Mouse (Mus musculus) embryonic fibroblast, embryonic 13.5 days (primary cell): Measurements from ENCODE around the gene Tapbpl. TPM values are rescaled to one million over a fixed set of nuclear protein-coding genes. Genes with fewer than 3 reads are reported as not detected.
A peak's percentile ranks its signal among the peaks of the same experiment; 100 is the strongest.

Experiments used
- H3K27ac ChIP-seq: 2 replicates; pipeline ENCODE4 v1.5.1; 2012; ENCODE audit warnings: low read length, control low read depth, inconsistent platforms; ENCODE audit not compliant: insufficient read depth
- H3K4me1 ChIP-seq: 2 replicates; pipeline ENCODE4 v1.6.1; 2011; ENCODE audit warnings: low read length; ENCODE audit not compliant: control insufficient read depth, insufficient read depth
- H3K4me3 ChIP-seq: 2 replicates; pipeline ENCODE4 v1.5.1; 2011; ENCODE audit warnings: mild to moderate bottlenecking, control low read depth, low read length; ENCODE audit not compliant: insufficient read depth
- CTCF ChIP-seq: IDR thresholded peaks from 2 replicates; pipeline ENCODE4 v1.5.1; 2011; ENCODE audit warnings: mild to moderate bottlenecking, control low read depth, low read length, moderate library complexity, borderline replicate concordance; ENCODE audit not compliant: insufficient read depth
- POLR2A ChIP-seq: IDR thresholded peaks from 2 replicates; pipeline ENCODE4 v1.6.1; 2011; ENCODE audit warnings: low read depth, mild to moderate bottlenecking, control low read depth, low read length, moderate library complexity
- polyA plus RNA-seq: library from polyadenylated mRNA; stranded (reverse); fragments of >200 nt; gene quantifications from 2 replicates; pipeline ENCODE4 v1.2.4, GENCODE M21; 2011; ENCODE audit warnings: low read depth; ENCODE audit not compliant: missing spikeins, insufficient read length

Tapbpl gene
- polyA plus RNA-seq, 1 experiment = 6.3 TPM

DNA sequence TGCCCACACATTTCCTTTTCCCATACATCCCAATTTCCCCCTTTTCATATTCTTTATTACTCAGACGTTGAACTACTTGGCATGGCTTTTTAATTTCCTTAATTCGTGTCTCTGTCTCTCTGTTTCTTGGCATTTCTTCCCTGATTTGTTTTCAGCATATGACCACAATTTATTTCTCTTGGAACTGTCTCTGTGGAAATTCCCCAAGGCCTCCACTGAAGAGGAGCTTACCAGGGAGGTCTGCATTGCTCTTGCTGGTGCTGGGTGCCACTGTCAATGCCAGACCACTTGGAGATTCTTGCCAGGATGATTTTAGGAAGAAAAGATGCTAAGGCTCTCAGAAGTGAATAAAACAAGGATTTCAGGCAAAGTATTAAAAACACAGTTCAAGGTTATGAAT lies 19.0 kb downstream of the Tapbpl start:
- H3K4me3 ChIP-seq = no peak overlapping the region
- TF ChIP-seq CTCF (no peak), POLR2A (no peak)
- no peaks in the 10 kb centered on the region for H3K4me1 ChIP-seq
- H3K27ac ChIP-seq = no peak overlapping the region

DNA sequence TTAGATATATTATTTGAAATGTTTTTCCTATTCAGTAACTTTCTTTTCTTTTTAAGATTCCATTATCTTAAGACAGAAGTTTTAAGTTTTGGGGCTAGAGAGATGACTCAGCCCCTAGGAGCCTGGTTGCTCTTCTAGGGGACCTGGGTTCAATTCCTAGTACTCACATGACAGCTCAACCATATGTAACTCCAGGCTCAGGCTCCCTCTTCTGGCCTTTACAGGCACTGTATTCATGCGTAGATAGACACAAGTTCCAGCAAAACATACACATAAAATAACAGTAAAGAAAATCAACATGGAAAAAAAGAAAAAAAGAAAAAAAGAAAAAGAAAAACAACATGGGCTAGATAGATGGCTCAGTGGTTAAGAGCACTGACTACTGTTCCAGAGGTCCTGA lies 21.2 kb downstream of the Tapbpl start:
- Histone ChIP-seq H3K27ac (no peak overlapping the region), H3K4me1 (no peaks in the 10 kb centered on the region), H3K4me3 (no peak overlapping the region)
- TF ChIP-seq CTCF (no peak), POLR2A (no peak)

DNA sequence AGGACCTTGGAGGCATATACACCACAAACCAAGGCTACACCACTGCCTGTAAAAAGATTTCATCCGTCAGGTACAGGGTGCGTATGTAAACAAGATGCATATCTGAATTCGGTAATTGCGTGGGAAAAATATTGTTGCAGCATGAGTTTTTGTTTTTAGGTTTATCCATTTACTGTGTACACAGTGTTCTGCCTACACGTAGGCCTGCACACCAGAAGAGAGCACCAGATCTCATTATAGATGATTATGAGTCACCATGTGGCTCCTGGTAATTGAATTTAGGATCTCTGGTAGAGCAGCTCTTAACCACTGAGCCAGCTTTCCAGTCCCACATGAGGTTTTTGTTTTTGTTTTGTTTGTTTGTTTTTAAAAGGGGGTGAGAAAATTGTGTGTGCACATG lies 34.5 kb downstream of the Tapbpl start:
- no peak for TF ChIP-seq POLR2A
- TF ChIP-seq CTCF = no peak
- Histone ChIP-seq H3K4me1 (no peaks in the 10 kb centered on the region), H3K27ac (no peak overlapping the region), H3K4me3 (no peak overlapping the region)

DNA sequence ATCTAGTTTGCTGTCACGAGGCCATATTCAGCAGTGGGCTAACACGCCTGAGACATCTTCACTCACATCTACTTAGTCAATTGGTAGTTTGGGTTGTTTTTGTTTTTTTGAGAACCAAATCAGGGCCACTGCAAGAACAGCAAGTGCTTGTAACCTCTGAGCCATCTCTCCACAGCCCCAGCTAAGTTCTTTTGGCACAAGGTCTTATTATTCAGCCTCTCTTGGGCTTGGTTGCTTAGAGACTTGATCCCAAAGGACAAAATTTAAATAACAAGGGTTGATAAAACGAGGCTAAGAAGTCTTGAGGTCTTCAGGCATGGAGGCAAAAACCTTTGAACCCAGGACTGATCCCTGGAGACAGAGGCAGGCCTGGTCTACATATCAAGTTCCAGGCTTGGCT lies 35.4 kb downstream of the Tapbpl start:
- Histone ChIP-seq H3K4me3 (no peak overlapping the region), H3K27ac (no peak overlapping the region), H3K4me1 (no peaks in the 10 kb centered on the region)
- TF ChIP-seq POLR2A = no peak
- no peak for TF ChIP-seq CTCF

DNA sequence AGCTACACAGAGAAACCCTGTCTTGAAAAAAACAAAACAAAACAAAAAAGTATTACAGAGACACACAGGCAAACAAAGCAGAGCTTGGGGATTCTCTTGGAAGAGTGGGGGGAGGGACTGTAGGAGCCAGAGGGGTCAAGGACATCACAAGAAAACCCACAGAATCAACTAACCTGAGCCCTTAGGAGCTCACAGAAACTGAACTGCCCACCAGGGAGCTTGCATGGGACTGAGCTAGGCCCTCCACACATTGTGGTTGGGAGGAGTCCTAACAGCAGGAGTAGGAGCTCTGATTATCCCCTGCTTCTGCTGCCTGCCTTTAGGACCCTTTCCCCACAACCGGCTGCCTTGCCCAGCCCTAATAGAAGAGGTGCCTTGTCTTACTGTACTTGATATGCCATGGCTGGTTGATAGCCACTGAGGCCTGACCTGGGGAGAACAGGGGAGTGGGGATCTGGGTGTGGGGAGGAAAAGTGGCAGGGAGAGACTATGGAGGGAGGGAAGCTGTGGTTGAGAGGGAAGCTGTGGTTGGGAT lies 36.1 kb downstream of the Tapbpl start:
- Histone ChIP-seq H3K4me1 (no peaks in the 10 kb centered on the region), H3K27ac (no peak overlapping the region), H3K4me3 (no peak overlapping the region)
- TF ChIP-seq CTCF (no peak), POLR2A (peak; percentile 21; the same call in 1 of the 2 replicates)

DNA sequence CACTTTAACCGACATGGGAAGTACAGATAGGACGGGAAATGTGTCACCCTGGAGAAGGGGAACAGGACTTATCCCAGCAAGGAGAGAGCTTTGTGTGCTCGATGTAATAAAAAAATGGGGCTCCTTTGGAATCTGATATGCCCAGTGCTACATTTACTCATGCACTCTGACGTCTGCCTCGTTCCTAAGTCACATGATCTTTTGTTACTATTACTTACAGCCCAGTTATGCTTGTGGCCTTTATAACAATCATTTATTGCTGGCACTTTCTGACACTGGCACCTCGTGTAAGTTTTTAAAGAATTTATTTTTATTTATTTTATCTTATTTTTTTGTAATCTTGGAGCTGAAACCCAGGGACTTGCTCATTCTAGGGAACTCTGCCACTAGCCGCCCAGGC lies 38.3 kb downstream of the Tapbpl start:
- H3K4me1 ChIP-seq = no peaks in the 10 kb centered on the region
- no peak overlapping the region for H3K27ac ChIP-seq
- peak overlapping the region; percentile 73; the same call in 1 of the 2 replicates for H3K4me3 ChIP-seq
- TF ChIP-seq CTCF = no peak
- no peak for TF ChIP-seq POLR2A

DNA sequence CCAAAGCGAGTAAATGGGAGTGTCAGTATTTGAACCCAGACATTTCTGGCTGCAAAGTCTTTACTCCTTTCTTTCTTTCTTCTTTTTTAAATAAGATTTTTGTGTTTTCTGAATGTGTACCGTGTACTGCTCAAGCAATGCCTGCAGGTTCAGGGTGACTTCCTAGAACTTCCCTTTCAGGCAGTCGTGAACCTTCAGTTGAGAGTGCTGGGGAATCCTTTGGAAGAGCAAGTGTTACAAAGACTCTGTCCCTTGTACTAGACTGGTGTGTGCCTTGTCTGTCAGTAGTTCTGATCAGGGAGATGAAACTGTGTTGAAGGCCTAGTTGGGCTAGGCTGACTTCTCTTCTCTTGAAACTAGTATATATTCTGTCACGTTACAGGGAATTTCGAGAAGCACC lies 38.8 kb downstream of the Tapbpl start:
- peak overlapping the region; percentile 98 for H3K27ac ChIP-seq
- no peaks in the 10 kb centered on the region for H3K4me1 ChIP-seq
- H3K4me3 ChIP-seq = peak overlapping the region; percentile 73
- TF ChIP-seq POLR2A (no peak), CTCF (no peak)

DNA sequence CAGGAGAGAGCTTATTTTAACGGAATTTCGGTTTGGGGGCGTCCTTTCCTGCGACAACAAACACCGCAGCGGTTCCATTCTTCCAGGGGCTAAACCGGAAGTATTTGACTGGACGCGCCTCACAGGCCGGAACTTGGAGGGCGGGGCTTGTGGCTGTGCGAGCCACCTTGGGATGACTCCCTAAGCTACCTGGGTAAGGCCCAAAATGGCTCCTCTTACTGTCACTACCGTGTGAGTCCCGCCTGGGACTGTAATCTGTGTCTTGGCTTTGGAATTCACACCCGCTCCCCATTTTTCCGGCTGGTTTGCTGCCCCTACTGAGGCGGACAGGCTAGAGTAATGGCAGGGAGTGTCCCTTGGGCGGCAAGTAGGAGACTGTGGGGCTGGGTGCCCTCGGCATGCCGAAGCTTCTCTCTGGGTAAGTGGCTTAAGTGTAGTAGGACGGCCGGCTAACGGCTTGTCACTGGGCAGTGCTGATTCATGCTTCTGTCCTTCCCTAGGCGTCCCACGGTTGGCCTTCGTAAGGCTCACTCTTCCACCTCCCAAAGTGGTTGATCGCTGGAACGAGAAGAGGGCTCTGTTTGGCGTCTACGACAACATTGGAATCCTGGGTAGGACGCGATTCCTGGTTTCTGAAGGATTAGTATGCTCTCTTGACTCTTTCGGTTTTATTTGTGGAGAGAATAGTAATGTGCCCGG lies 39.5 kb downstream of the Tapbpl start:
- H3K4me3 ChIP-seq = peak overlapping the region; percentile 73
- TF ChIP-seq CTCF (no peak), POLR2A (peak; percentile 32)
- H3K4me1 ChIP-seq = no peaks in the 10 kb centered on the region

DNA sequence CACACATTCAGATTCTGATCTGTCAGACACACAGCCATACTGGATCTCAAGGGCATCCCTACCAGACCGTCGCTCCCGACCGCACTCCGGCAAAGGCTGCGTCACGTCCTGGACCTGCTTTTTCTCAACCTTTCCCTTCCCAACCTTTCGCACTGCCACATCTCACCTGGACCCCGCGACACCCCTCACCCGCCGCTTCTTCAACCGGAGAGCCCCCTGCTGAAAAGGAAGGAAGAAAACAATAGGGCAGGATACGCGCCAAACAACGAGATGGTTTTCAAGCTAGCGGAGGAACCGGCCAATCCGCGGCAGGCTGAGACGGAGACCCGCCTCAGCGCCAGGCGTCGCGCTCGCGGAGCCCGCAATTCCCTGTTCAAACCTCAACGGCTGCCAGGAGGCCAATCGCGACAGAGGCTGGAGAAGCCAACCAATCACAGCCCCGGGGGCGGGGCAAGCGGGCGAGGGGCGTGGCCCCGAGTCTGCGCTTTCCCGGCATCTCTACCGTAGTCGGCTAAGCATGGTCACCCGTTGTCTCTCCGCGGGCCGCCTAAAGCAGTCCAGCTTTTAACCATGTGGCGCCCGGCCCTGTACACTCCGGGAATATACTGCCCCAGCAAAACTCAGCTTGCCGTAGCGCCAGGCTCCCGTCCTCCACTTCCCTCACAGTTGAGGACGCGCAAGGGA lies 40.2 kb downstream of the Tapbpl start, which contains the start of the genes Ncapd2 and Mrpl51:
Gene Ncapd2 (minus strand): TSS at position 370 of the 684 bp plus-strand sequence.
Gene Mrpl51 (plus strand): TSS at position 470 of the 684 bp plus-strand sequence.
- TF ChIP-seq CTCF (no peak), POLR2A (no peak; the same call in 1 of the 2 replicates)
- Histone ChIP-seq H3K27ac (peak within 1 kb of the TSS; percentile 98), H3K4me3 (peak within 1 kb of the TSS; percentile 84), H3K4me1 (no peaks in the 10 kb centered on the region)

More for the DNA sequence above, 39.5 kb downstream of the Tapbpl start:
- peak overlapping the region; percentile 98 for H3K27ac ChIP-seq

DNA sequence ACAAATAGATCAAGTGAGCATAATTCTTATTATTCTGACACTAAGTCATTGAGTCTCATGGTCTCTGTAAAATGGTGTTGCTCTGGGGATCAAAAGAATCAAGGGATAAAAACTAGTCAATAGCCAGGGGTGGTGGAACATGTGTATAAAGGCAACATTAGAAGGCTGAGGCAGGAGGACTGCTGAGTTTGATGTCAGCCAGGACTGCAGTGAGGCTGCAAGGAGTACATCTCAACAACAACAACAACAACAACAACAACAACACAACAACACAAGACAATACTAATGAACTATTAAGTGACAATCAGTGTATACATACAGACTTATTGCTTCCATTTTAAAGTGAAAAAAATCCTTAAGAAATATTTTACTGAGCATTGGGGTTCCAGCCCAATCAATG lies 40.8 kb downstream of the Tapbpl start:
- Histone ChIP-seq H3K4me1 (no peaks in the 10 kb centered on the region), H3K4me3 (peak overlapping the region; percentile 84), H3K27ac (no peak overlapping the region)
- TF ChIP-seq POLR2A = no peak
- TF ChIP-seq CTCF = no peak
